Mouse (Mus musculus) heart, embryonic 14.5 days (tissue): ENCODE results near the gene Hebp2. TPM values are rescaled to one million over a fixed set of nuclear protein-coding genes. Genes with fewer than 3 reads are reported as not detected.
A peak's percentile ranks its signal among the peaks of the same experiment; 100 is the strongest.

Source experiments
- ATAC-seq: fragments of 200-750 bp; cut with Nextera tagmentation; 2 replicates; pipeline ENCODE4 v1.8.0; 2017; ENCODE audit warnings: low read depth, moderate TSS enrichment; ENCODE audit not compliant: insufficient number of reproducible peaks, insufficient read depth, low FRiP score
- H3K27ac ChIP-seq, 2 experiments: fragments of 200-500 bp in 1 of 2; fragments of 300-500 bp in 1 of 2; sonication (generic) in 1 of 2; replicated peaks in 1 of 2; 2 replicates each; pipeline ENCODE4 v1.5.1; 2012 to 2014; ENCODE audit warnings: low read depth in 2 of 2, low read length in 2 of 2, control low read depth in 1 of 2, mild to moderate bottlenecking in 1 of 2, mixed read lengths in 1 of 2; ENCODE audit not compliant: control insufficient read depth in 1 of 2, insufficient read depth in 1 of 2
- H3K27me3 ChIP-seq: fragments of 300-500 bp; sonication (generic); 2 replicates; pipeline ENCODE4 v1.6.1; 2014; ENCODE audit warnings: mild to moderate bottlenecking, low read length, control low read depth; ENCODE audit not compliant: control insufficient read depth, insufficient read depth
- H3K36me3 ChIP-seq: fragments of 300-500 bp; sonication (generic); 2 replicates; pipeline ENCODE4 v1.6.1; 2014; ENCODE audit warnings: mild to moderate bottlenecking, control low read depth, low read length, mixed read lengths; ENCODE audit not compliant: control insufficient read depth, insufficient read depth
- H3K4me1 ChIP-seq, 2 experiments: fragments of 200-500 bp in 1 of 2; fragments of 300-500 bp in 1 of 2; sonication (generic) in 1 of 2; 2 replicates each; pipeline ENCODE4 v1.6.1; 2012 to 2014; ENCODE audit warnings: low read length in 2 of 2, control low read depth in 1 of 2, mixed read lengths in 1 of 2; ENCODE audit not compliant: control insufficient read depth in 2 of 2, insufficient read depth in 2 of 2
- H3K4me2 ChIP-seq: fragments of 300-500 bp; sonication (generic); 2 replicates; pipeline ENCODE4 v1.6.1; 2014; ENCODE audit warnings: mild to moderate bottlenecking, low read length
- H3K4me3 ChIP-seq, 2 experiments: fragments of 200-500 bp in 1 of 2; fragments of 300-500 bp in 1 of 2; sonication (generic) in 1 of 2; 2 replicates each; pipeline ENCODE4 v1.5.1; 2012 to 2014; ENCODE audit warnings: low read length in 2 of 2, mild to moderate bottlenecking in 2 of 2, control low read depth in 1 of 2, low read depth in 1 of 2, moderate library complexity in 1 of 2; ENCODE audit not compliant: control insufficient read depth in 1 of 2, insufficient read depth in 1 of 2
- H3K9ac ChIP-seq: fragments of 300-500 bp; sonication (generic); 2 replicates; pipeline ENCODE4 v1.6.1; 2014; ENCODE audit warnings: mild to moderate bottlenecking, low read length
- H3K9me3 ChIP-seq: fragments of 300-500 bp; sonication (generic); 2 replicates; pipeline ENCODE4 v1.6.1; 2016; ENCODE audit warnings: low read length, control low read depth; ENCODE audit not compliant: control insufficient read depth
- WGBS: fragments of 180-500 bp; shearing (Covaris S2); extraction: QIAGEN DNeasy Blood & Tissue Kit; methylation state at CpG from one replicate; pipeline ENCODE4 v1.1.7; 2014; 5-methylcytosine and 5-hydroxymethylcytosine counted together
- polyA plus RNA-seq: library from polyadenylated mRNA; unstranded; fragments of >200 nt; fragmentation: Nextera tagmentation; extraction: Ambion mirVana; gene quantifications from 2 replicates; pipeline ENCODE4 v1.2.1, GENCODE M21; 2014

Hebp2 gene
- polyA plus RNA-seq, 1 experiment from 2014 or later: 16.9 TPM

DNA sequence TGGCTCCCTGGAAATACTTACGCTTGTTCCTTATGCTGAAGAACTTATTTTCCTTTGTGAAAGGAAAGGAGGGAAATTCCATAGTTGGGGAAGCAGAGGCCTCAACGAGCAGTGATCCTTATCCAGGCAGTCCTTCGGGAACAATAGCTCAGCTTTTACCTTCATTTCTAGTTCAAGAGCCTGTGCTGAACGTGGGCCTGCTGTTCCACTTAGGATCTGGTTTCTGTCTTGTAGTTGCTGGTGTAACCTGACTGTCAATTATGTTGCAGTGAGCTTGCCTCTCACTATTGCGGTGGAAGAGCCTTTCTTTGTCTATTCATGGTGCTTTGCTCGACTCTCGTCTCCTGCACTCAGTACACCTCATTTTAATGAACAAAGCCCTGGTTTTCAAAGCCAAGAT is 51.6 kb downstream of the Hebp2 start:
- no peak overlapping the region for H3K4me3 ChIP-seq
- 23% methylated on average over 7 of the region's 7 CpGs for WGBS
- no peaks in the 10 kb centered on the region for H3K9me3 ChIP-seq
- H3K9ac ChIP-seq: no peak overlapping the region
- peaks cover 17 to 37% of the 10 kb centered on the region in 2 experiments for H3K4me1 ChIP-seq
- no peak for ATAC-seq
- no peak overlapping the region for H3K4me2 ChIP-seq
- peak overlapping the region; percentile 30 to 64 for H3K27ac ChIP-seq
- H3K36me3 ChIP-seq: peaks cover 15% of the 10 kb centered on the region
- H3K27me3 ChIP-seq: no peaks in the 10 kb centered on the region

DNA sequence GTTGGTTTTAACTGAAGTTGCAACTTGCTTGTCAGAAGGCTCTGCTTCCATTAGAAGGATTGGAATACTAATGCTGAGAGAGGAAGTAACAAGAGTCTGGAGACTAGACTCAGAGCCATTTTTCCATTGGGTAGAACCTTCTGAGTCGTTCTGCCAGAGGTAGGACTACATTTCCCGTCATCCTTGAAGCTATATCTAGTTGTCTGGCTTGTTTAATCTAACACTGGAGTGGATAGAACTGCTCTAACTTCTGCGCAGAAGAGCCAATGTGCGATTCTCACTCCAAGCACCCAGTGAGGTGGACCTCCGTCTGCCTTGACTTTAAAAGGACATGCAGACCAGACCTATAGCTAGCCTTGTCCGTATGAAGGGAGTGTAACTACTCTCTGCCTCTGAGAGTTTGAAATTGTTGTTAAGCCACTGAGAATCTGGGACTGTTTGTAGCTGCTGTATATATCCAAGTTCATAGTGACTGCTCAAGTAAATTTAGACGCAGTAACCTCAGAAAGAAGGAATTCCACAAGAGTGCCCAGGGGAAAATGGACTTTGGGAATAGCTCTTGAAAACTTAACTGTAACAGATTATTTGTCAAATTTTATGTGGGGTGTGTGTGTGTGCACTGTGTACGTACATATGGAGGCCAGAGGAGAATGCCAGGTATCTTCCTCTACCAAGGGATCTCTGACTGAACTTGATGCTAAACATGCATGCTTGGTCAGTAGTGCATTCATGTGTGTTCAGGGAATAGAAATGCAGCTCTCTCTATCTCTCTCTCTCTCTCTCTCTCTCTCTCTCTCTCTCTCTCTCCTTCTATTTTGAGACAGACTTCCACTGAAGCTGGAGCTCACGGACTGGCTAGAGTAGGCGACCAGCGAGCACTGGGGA is 52.6 kb downstream of the Hebp2 start:
- H3K4me3 ChIP-seq: no peak overlapping the region
- H3K4me1 ChIP-seq: peaks cover 18 to 42% of the 10 kb centered on the region in 2 experiments
- H3K9ac ChIP-seq: no peak overlapping the region
- peak overlapping the region; percentile 14; the same call in 1 of the 2 replicates for H3K4me2 ChIP-seq
- H3K27ac ChIP-seq: peak overlapping the region; percentile 30 to 64
- WGBS: 39% methylated on average over 11 of the region's 11 CpGs
- no peaks in the 10 kb centered on the region for H3K27me3 ChIP-seq
- 0 out of 2 replicates have a peak, but pooled peaks have one; percentile 14 for ATAC-seq
- H3K9me3 ChIP-seq: no peaks in the 10 kb centered on the region
- peaks cover 5% of the 10 kb centered on the region for H3K36me3 ChIP-seq

DNA sequence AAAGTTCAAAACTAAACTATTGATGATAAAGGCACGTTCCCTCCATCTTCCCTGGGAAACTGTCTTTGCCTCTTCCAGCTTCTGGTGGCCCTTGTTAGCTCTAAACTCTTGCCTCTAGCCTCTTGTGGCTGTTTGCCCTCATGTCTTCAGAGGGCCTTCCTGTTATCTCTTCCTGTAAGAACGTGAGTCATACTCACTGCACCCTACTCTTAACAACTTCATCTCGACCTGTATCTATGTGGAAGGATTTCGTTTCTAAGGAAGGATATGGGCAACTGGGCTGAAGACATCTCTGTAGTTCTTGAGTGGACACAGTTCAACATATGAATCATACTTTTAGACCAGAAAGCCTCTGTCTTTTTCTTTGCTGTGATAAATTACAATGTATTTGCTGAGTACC is 53.9 kb downstream of the Hebp2 start:
- ATAC-seq: no peak
- Histone ChIP-seq H3K27me3 (no peaks in the 10 kb centered on the region), H3K9ac (no peak overlapping the region), H3K4me2 (no peak overlapping the region), H3K27ac (no peak overlapping the region), H3K36me3 (no peaks in the 10 kb centered on the region), H3K9me3 (no peaks in the 10 kb centered on the region), H3K4me1 (peaks cover 18 to 42% of the 10 kb centered on the region in 2 experiments), H3K4me3 (no peak overlapping the region)
- 25% methylated on average over 4 of the region's 4 CpGs for WGBS

DNA sequence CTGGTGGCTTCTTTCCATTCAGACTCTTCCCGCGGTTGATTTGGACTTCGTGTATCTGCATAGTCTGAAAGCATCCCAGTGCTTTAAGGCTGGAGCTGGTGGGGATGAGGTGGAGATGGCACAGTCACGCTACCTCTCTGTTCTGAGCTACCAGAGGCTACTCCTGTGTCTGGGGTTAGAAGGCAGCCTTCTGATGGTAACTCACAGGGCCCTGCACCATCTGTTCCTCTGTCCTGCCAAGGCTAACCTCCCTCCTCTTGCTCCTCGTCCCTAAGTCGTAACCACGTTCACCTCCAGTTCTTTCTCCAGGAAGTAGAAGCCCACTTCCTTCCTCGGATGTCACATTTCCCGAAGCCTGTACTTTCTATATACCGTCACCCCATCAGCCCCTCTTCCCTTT is 55.9 kb downstream of the Hebp2 start:
- WGBS: 80% methylated on average over 10 of the region's 10 CpGs
- no peaks in the 10 kb centered on the region for H3K36me3 ChIP-seq
- H3K27ac ChIP-seq: no peak overlapping the region
- no peak overlapping the region for H3K4me3 ChIP-seq
- H3K4me2 ChIP-seq: no peak overlapping the region
- H3K9ac ChIP-seq: no peak overlapping the region
- no peaks in the 10 kb centered on the region for H3K27me3 ChIP-seq
- H3K4me1 ChIP-seq: peaks cover 18 to 42% of the 10 kb centered on the region in 2 experiments
- ATAC-seq: no peak
- H3K9me3 ChIP-seq: no peaks in the 10 kb centered on the region

Other genes with a start within 250 kb of the Hebp2 start
- gene Nhsl1, start 227.1 kb downstream of the Hebp2 start, polyA plus RNA-seq: 17.8 and 19.4 TPM in 2 replicates
- gene Arfgef3, start 197.9 kb upstream of the Hebp2 start, polyA plus RNA-seq: 0.42 and 0.57 TPM in 2 replicates
- not detected in 2 replicates for gene Gm4922, start 240.7 kb upstream of the Hebp2 start, polyA plus RNA-seq